Mouse (Mus musculus): ENCODE measurements around the gene Tmprss5.

Tmprss5 gene

GRCm38 (mm10) chr9:49145776-49146175 is 64.7 kb downstream of the Tmprss5 start:
- in situ Hi-C loops (cut with MboI; ENCODE audit: low pct_unique_long_range_greater_than_20kb in 1 of 2, low sequenced_read_pairs in 2 of 2, unreplicated experiment in 1 of 2) = no loop called here

DNA sequence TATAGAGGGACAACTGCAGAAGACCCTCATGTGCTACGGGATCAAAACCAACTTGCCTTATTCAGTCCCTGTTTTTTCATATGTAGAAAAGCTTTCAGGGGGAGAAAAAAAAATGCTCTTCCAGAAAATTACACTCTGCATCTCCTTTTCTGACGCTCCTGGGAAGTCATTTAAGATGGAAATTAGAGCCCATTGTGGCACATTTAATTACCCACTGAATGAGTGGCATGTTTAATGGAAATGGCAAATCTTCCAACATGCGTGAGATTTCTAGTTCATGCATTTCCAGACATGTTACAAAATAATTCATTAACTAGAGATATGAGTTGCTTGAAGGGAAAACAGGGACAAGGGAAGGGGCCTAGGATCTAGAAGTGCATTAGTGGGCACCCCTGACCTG is 66.0 kb downstream of the Tmprss5 start:
- in situ Hi-C loops (cut with MboI; ENCODE audit: low pct_unique_long_range_greater_than_20kb in 1 of 2, low sequenced_read_pairs in 2 of 2, unreplicated experiment in 1 of 2) = no loop called here

Data from mouse embryonic stem cell (cell line).